Mouse (Mus musculus): ENCODE results near the gene Elmsan1. TPM values are rescaled to one million over a fixed set of nuclear protein-coding genes. Genes with fewer than 3 reads are reported as not detected.
"Not testable (repeated sequence)": the region's sequence is repeated elsewhere in the genome, so short reads cannot be mapped to it uniquely, and the experiment has no call there.

Elmsan1 gene
- polyA plus RNA-seq, 1 experiment from 2014 or later: 9.6 TPM

DNA sequence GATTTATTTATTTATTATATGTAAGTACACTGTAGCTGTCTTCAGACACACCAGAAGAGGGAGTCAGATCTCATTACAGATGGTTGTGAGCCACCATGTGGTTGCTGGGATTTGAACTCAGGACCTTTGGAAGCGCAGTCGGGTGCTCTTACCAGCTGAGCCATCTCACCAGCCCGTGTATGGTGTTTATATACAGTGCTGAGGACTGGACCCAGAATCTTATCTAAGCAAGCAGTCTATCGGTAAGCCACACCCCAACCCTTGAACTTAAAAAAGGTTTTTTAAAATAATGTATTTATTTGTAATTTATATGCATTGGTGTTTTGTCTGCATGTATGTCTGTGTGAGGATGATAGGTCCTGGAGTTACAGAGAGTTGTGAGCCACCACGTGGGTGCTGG lies 18.4 kb upstream of the Elmsan1 start:
- H3K36me3 ChIP-seq (ENCODE audit: control insufficient read depth, insufficient read depth, low read length); ATAC-seq (replicated peaks; ENCODE audit: low FRiP score); H3K9me3 ChIP-seq (ENCODE audit: control insufficient read depth, low read length); H3K4me3 ChIP-seq (ENCODE audit: low read depth, low read length); H3K9ac ChIP-seq (ENCODE audit: low read length); H3K27me3 ChIP-seq (ENCODE audit: control insufficient read depth, insufficient read depth, low read length); H3K4me2 ChIP-seq (ENCODE audit: low read depth, low read length, severe bottlenecking); DNase-seq (ENCODE audit: low spot score); H3K27ac ChIP-seq (ENCODE audit: low read depth, low read length); H3K4me1 ChIP-seq (replicated peaks; ENCODE audit: control insufficient read depth, insufficient read depth, low read length): not testable (repeated sequence)
- 89% methylated on average over 5 of the region's 5 CpGs for WGBS

DNA sequence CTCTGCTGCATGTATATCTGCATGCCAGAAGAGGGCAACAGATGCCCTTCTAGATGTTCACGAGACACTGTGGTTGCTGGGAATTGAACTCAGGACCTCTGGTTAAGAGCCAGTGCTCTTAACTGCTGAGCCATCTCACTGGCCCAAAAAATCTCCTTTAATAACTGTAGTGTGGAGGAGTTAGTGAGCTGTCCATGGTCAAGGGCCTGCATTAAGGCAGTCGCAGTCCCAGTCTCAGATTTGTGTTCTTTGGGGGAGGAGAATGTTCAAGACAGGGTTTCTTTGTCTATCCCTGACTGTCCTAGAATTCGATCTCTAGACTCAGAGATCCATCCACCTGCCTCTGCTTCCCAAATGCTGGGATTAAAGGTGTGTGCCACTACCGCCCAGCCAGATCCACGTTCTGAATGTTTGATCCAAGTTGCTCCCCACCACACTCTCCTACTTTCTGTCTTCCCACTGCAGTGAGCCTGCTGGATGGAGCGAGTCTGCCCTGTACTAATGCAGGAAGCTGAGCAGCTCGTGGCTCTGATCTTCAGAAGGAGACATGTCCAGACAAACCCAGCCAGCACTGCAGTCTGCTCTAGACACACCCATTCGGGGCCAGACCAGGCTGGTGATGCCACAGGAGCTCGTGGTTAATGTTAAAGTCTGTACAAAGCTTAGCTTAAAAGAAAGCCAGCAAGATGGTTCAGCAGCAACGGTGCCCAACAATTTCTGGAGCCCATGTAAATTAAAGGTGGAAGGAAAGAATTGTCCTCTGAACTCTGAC lies 17.5 kb upstream of the Elmsan1 start:
- Histone ChIP-seq H3K4me2 (ENCODE audit: low read depth, low read length, severe bottlenecking) (no peak overlapping the region), H3K9ac (ENCODE audit: low read length) (no peak overlapping the region), H3K36me3 (ENCODE audit: control insufficient read depth, insufficient read depth, low read length) (no peaks in the 10 kb centered on the region), H3K27me3 (ENCODE audit: control insufficient read depth, insufficient read depth, low read length) (no peaks in the 10 kb centered on the region), H3K4me1 (replicated peaks; ENCODE audit: control insufficient read depth, insufficient read depth, low read length) (no peaks in the 10 kb centered on the region), H3K4me3 (ENCODE audit: low read depth, low read length) (no peak overlapping the region), H3K9me3 (ENCODE audit: control insufficient read depth, low read length) (no peaks in the 10 kb centered on the region), H3K27ac (ENCODE audit: low read depth, low read length) (no peak overlapping the region)
- 85% methylated on average over 10 of the region's 10 CpGs for WGBS
- DNase-seq (ENCODE audit: low spot score): no peak
- ATAC-seq (replicated peaks; ENCODE audit: low FRiP score): no peak

DNA sequence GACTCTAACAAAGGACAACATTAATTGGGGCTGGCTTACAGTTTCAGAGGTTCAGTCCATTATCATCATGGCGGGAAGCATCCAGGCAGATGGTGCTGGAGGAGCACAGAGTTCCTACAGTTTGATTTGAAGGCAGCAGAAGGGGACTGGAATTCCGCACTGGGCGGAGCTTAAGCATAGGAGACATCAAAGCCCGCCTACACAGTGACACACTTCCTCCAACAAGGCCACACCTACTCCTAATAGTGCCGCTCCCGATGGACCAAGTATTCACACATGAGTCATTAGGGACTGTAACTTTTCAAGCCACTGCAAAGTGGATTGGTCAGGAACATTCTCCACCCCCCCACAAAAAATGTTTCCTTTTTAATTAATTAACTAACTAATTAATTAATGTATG lies 16.9 kb upstream of the Elmsan1 start:
- Histone ChIP-seq H3K27me3 (ENCODE audit: control insufficient read depth, insufficient read depth, low read length) (no peaks in the 10 kb centered on the region), H3K9me3 (ENCODE audit: control insufficient read depth, low read length) (no peaks in the 10 kb centered on the region), H3K36me3 (ENCODE audit: control insufficient read depth, insufficient read depth, low read length) (no peaks in the 10 kb centered on the region), H3K27ac (ENCODE audit: low read depth, low read length) (no peak overlapping the region), H3K4me1 (replicated peaks; ENCODE audit: control insufficient read depth, insufficient read depth, low read length) (no peaks in the 10 kb centered on the region), H3K4me2 (ENCODE audit: low read depth, low read length, severe bottlenecking) (no peak overlapping the region), H3K4me3 (ENCODE audit: low read depth, low read length) (no peak overlapping the region), H3K9ac (ENCODE audit: low read length) (no peak overlapping the region)
- 90% methylated on average over 6 of the region's 6 CpGs for WGBS
- DNase-seq (ENCODE audit: low spot score) (no peak), ATAC-seq (replicated peaks; ENCODE audit: low FRiP score) (no peak)

DNA sequence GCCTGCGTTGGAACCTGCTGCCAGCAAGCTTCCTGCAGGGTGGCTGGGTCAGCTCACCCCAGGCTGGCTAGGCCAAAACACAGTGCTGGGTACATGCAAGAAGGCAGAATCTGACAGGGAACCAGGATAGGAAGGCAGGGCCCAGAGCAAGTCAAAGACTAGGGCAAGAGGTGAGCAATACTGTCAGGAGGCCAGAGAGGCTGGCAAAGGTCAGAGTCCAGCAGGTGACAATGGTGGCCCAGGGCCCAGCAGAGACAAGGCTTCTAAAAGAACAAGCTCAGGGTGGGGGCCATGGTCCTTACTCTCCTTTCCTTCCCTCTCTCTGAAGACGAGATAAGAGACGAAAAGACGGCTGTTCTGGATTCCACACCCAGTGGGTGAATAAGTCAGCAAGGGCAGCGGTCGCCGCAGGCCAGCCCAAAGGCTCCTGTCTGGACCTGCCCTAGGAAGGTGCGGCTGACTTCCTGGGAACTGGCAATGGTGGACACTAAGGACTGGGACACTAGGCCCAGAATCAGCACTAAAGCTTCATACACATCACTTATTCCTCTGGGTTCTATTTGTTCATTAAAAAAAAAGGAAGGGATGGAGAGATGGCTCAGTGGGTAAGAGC lies 14.9 kb upstream of the Elmsan1 start:
- Histone ChIP-seq H3K4me3 (ENCODE audit: low read depth, low read length) (no peak overlapping the region), H3K36me3 (ENCODE audit: control insufficient read depth, insufficient read depth, low read length) (no peaks in the 10 kb centered on the region), H3K9me3 (ENCODE audit: control insufficient read depth, low read length) (no peaks in the 10 kb centered on the region), H3K27me3 (ENCODE audit: control insufficient read depth, insufficient read depth, low read length) (no peaks in the 10 kb centered on the region), H3K4me1 (replicated peaks; ENCODE audit: control insufficient read depth, insufficient read depth, low read length) (no peaks in the 10 kb centered on the region), H3K9ac (ENCODE audit: low read length) (no peak overlapping the region), H3K27ac (ENCODE audit: low read depth, low read length) (no peak overlapping the region), H3K4me2 (ENCODE audit: low read depth, low read length, severe bottlenecking) (no peak overlapping the region)
- ATAC-seq (replicated peaks; ENCODE audit: low FRiP score) (no peak), DNase-seq (ENCODE audit: low spot score) (no peak)
- 92% methylated on average over 8 of the region's 8 CpGs for WGBS

DNA sequence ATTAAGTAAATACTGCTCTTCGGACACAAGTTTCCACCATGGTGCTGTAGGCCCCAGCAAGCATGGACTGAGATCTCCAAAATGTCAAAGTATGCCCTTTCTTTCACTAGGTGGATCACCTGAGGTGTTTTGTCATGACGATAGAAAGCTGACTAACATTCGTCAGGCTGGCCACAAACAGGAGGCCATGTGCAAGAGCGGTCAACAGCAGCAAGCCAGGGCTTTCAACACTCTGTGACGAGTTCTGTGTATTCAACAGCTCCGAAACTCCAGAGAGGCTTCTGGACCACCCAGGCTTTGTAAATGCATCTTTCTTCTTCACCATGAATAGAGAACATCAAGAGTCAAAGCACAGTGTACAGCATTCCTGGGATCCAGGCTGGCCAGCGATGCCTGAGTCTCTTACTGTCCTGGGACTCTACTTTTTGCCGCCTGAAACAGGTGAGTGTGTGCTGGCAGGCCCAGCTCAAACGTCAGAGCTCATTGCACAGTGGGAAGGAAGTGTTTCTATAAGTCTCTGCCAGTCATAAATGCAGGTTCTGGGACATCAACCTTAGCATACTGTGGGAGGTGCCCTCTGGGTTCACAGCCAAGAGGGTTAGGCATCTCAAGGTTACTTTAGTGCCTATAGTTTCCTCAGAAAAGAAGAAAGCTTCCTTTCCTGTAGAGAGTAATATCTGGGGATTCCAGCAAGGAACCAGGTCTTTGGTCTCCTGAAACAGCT lies 7.6 kb upstream of the Elmsan1 start:
- Histone ChIP-seq H3K4me2 (ENCODE audit: low read depth, low read length, severe bottlenecking) (no peak overlapping the region), H3K27me3 (ENCODE audit: control insufficient read depth, insufficient read depth, low read length) (no peaks in the 10 kb centered on the region), H3K27ac (ENCODE audit: low read depth, low read length) (no peak overlapping the region), H3K4me3 (ENCODE audit: low read depth, low read length) (no peak overlapping the region), H3K9me3 (ENCODE audit: control insufficient read depth, low read length) (no peaks in the 10 kb centered on the region), H3K36me3 (ENCODE audit: control insufficient read depth, insufficient read depth, low read length) (no peaks in the 10 kb centered on the region), H3K4me1 (replicated peaks; ENCODE audit: control insufficient read depth, insufficient read depth, low read length) (no peaks in the 10 kb centered on the region; the same call in 1 of the 2 replicates), H3K9ac (ENCODE audit: low read length) (no peak overlapping the region)
- 88% methylated on average over 9 of the region's 9 CpGs for WGBS
- DNase-seq (ENCODE audit: low spot score) (no peak), ATAC-seq (replicated peaks; ENCODE audit: low FRiP score) (no peak)

DNA sequence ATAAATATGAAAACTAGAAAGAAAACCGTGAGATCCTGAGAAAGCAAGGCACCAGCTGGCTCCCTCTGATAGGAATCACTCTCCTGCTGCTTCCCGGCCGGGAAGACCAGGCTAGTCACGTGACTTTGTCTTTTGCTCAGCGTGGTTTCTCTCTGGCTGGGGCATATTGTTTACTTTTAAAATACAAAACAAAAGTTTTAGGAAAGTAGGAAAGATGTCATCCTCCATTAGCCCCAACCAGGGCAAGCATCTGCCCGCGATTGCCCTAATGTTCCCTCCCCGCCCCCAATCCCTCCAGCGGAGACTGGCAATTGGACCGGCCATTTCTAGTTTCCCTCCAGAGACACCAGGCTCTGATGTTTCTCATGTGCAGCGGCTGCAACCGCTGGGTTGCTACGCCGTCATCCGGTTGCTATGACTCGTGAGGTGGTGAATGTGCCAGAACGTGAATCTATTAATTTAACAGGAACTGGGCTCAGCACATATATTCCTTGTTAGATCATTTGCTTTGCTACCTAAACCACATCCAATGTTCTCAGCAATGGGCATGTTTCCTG lies 3.8 kb upstream of the Elmsan1 start:
- Histone ChIP-seq H3K9ac (ENCODE audit: low read length) (peak overlapping the region; percentile 0; the same call in 1 of the 2 replicates), H3K27me3 (ENCODE audit: control insufficient read depth, insufficient read depth, low read length) (no peaks in the 10 kb centered on the region), H3K36me3 (ENCODE audit: control insufficient read depth, insufficient read depth, low read length) (no peaks in the 10 kb centered on the region), H3K4me2 (ENCODE audit: low read depth, low read length, severe bottlenecking) (peak overlapping the region; percentile 55), H3K4me1 (replicated peaks; ENCODE audit: control insufficient read depth, insufficient read depth, low read length) (peaks cover 10% of the 10 kb centered on the region), H3K27ac (ENCODE audit: low read depth, low read length) (no peak overlapping the region), H3K9me3 (ENCODE audit: control insufficient read depth, low read length) (no peaks in the 10 kb centered on the region), H3K4me3 (ENCODE audit: low read depth, low read length) (peak overlapping the region; percentile 24)
- WGBS: 1% methylated on average over 17 of the region's 17 CpGs
- DNase-seq (ENCODE audit: low spot score) (peak; percentile 64), ATAC-seq (replicated peaks; ENCODE audit: low FRiP score) (no peak)

DNA sequence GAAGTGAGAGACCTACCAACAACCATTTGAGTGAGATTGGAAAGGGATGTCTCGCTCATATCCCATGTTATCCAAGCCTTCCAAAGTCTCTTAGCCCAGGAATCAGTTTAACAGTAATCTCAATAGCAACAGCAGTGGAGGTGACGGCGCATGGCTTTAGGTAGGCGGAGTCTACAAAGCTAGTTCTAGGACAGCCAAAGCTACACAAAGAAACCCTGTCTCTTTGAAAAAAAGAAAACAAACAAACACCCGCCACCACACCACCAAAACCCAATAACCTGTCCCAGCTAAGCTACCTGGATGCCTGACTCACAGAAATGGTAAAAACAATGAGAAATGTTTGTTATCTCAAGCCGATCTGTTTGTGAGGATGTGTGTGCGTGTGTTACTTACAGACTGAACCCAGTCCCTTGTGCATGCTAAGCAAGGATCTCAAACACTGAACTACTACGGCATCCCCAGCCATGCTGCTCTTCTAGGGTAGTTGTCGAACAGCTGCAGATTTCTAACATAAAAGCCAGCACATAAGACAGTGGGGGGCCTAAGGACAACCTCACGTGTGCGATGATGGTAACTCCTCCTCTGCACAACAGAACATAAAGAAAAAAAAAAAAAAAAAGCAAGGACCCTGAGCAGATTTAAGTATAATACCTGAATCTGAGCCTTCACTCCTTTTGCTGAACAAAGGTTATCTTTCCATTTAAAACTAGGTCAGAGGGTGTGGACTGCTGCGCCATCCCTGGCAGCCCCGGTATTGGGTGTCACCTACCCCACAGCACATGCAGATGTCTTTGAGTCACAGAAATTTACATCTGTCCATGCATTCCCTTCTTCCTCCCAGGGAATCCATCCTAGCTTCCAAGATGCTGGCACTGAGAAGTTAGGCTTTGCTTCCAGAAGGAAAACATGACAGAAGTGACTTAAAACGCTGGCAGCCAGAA lies 2.5 kb upstream of the Elmsan1 start:
- Histone ChIP-seq H3K36me3 (ENCODE audit: control insufficient read depth, insufficient read depth, low read length) (no peaks in the 10 kb centered on the region), H3K4me1 (replicated peaks; ENCODE audit: control insufficient read depth, insufficient read depth, low read length) (peaks cover 15% of the 10 kb centered on the region), H3K9me3 (ENCODE audit: control insufficient read depth, low read length) (no peaks in the 10 kb centered on the region), H3K4me2 (ENCODE audit: low read depth, low read length, severe bottlenecking) (no peak overlapping the region), H3K9ac (ENCODE audit: low read length) (no peak overlapping the region), H3K27ac (ENCODE audit: low read depth, low read length) (no peak overlapping the region), H3K27me3 (ENCODE audit: control insufficient read depth, insufficient read depth, low read length) (no peaks in the 10 kb centered on the region), H3K4me3 (ENCODE audit: low read depth, low read length) (no peak overlapping the region)
- DNase-seq (ENCODE audit: low spot score) (no peak), ATAC-seq (replicated peaks; ENCODE audit: low FRiP score) (no peak)
- 80% methylated on average over 14 of the region's 14 CpGs for WGBS

DNA sequence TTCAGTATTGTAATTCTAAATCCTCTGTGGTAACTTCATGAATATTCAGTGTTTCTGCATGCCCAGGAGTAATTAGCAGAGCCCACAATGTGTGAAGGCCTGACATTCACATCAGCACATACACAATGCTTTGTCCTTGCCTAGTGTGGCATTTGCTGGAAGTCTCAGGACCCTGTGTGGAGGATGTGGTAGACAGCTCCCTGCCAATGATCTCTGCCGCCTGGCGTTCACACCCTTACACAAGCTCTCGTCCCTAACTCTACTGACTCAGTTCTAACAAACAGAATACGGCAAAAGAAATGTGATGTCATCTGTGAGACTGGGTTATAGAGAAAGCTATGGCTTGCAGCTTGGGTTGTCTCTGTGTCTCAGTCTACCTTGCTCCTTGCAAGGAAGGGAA lies 1.8 kb upstream of the Elmsan1 start:
- no peak overlapping the region for H3K27ac ChIP-seq (ENCODE audit: low read depth, low read length)
- WGBS: 53% methylated on average over 4 of the region's 4 CpGs
- DNase-seq (ENCODE audit: low spot score): no peak
- no peak for ATAC-seq (replicated peaks; ENCODE audit: low FRiP score)
- H3K9ac ChIP-seq (ENCODE audit: low read length): no peak overlapping the region
- no peak overlapping the region for H3K4me3 ChIP-seq (ENCODE audit: low read depth, low read length)
- no peaks in the 10 kb centered on the region for H3K27me3 ChIP-seq (ENCODE audit: control insufficient read depth, insufficient read depth, low read length)
- no peaks in the 10 kb centered on the region; the same call in 1 of the 2 replicates for H3K36me3 ChIP-seq (ENCODE audit: control insufficient read depth, insufficient read depth, low read length)
- peaks cover 18% of the 10 kb centered on the region for H3K4me1 ChIP-seq (replicated peaks; ENCODE audit: control insufficient read depth, insufficient read depth, low read length)
- no peaks in the 10 kb centered on the region for H3K9me3 ChIP-seq (ENCODE audit: control insufficient read depth, low read length)
- H3K4me2 ChIP-seq (ENCODE audit: low read depth, low read length, severe bottlenecking): no peak overlapping the region
